Mouse (Mus musculus) thymus, postnatal 4 days (tissue): ENCODE results near the gene Pde4dip.

Experiments used
- DNase-seq: peaks from one replicate; pipeline ENCODE4 v3.0.0; 2021

Gene Pde4dip

GRCm38 (mm10) chr3:97842641-97843040 lies 45.9 kb downstream of the Pde4dip start:
- no peak for DNase-seq

- DNase-seq = no peak
Observed at GRCm38 (mm10) chr3:97840439-97840838, 48.1 kb downstream of the Pde4dip start.

DNA sequence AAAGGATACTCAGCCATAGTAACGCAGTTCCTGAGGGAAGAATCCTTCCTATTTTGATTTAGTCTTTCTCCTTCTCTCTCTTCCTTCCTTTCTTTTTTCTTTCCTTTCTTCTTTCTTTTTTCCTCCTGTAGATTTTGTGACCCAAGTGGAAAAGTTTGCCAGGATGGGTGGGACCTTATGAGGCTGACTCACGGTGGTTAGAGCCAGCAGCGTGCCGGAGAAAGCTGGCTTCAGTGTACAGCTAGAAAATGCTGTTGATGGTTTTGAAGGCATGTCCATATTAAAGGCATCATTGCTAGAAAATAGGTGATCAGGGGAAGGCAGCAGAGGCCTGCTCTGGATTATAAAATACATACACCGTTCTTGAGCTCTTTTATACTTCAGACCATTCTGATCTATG lies 52.6 kb downstream of the Pde4dip start:
- no peak for DNase-seq

GRCm38 (mm10) chr3:97834625-97835024 lies 53.9 kb downstream of the Pde4dip start:
- DNase-seq = no peak

DNA sequence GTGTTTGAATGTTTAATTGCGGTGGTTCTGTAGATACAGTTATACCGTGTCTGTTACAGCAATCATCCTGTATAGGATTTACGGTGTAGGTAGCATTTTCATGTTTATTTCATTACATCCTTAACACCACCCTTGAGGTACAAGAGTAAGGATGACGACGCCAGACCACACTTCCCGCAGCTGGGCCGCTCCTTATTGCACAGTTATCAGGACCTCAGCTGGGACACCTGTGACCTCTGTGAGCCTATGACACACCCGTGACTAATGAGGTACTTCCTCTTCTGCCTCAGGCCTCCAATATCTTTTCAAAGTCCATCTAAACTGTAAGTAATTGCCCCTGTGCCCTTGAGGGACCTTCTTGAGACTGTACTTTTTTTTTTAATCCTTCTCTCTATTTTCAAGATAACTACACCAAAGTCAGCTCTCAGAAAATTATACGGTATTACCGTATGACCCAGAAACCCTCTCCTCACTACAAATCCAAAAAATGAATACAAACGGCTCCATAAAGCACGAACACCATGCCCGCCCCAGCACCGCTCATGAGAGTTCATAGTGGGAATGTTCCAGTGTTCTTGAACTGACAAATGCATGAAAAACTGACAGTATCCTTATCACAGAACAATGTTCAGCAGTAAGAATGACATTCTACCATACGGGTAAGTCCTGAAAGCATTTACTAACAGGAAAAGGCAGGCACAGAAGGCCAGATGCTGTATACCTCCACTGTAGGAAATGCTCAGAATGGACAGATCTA lies 56.8 kb downstream of the Pde4dip start:
- DNase-seq = no peak

- no peak for DNase-seq
Observed at GRCm38 (mm10) chr3:97830622-97831021, 57.9 kb downstream of the Pde4dip start.

DNA sequence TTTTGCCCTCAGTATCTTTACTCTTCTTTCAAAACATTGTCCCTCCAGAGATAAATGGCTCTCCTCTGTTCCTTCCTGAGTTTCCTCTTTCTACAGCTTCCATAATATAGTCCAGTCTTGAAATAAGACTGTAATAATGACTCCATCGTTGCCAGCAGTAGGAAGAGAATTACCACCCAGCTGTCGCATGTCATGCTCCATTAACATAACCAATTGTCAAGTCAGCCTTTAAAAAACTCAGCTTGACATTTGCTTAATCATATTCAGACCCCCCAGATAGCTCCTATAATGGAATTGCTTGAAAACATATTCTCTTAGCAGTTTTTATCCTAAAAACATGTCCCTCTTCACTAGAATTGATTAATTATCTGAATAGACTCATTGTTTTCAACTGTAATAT lies 58.4 kb downstream of the Pde4dip start:
- DNase-seq = no peak

DNA sequence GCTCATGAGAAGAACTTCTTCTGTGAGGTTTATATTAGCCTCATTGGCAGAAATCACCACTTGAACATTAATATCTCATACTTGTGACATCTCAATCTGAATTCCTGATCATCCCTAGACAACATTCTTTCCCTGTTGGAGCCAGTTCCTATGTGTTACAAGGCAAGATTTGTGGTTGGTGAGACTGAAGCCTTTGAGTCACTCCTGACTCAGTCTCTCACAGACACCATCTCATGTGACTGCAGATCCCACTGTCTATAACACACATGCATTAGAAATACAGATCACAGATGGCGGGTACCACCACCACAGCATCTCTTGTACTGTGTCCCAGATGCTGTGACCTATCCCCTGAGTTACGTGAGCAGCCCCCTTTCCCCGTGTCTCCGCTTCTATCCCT lies 60.2 kb downstream of the Pde4dip start:
- no peak for DNase-seq

DNA sequence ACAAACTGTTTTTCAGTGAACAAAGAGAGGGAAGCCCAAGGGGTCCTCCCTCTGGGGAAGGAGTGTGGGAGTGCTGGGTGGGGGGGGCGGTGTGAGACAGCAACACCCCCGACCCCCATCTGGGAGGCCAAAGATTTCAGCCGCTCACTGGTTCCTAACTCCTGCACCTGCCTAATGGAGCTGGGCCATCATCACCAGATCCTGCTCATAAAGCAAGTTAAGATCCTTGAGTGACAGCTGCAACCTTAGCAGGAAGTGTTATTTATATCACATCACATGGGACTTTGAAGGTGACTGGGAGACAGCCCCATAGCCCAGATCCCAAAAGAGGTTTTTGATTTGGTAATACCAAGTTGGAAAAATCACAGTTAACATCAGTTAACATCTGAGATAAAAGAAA lies 63.3 kb downstream of the Pde4dip start:
- DNase-seq = no peak

GRCm38 (mm10) chr3:97824744-97825143 lies 63.8 kb downstream of the Pde4dip start:
- no peak for DNase-seq

GRCm38 (mm10) chr3:97824011-97824711 lies 64.3 kb downstream of the Pde4dip start:
- peak; percentile 15 for DNase-seq

- no peak for DNase-seq
Observed at GRCm38 (mm10) chr3:97823438-97823837, 65.1 kb downstream of the Pde4dip start.

- no peak for DNase-seq
Observed at GRCm38 (mm10) chr3:97819050-97819449, 69.5 kb downstream of the Pde4dip start.

GRCm38 (mm10) chr3:97818383-97818982 lies 70.0 kb downstream of the Pde4dip start:
- no peak for DNase-seq

DNA sequence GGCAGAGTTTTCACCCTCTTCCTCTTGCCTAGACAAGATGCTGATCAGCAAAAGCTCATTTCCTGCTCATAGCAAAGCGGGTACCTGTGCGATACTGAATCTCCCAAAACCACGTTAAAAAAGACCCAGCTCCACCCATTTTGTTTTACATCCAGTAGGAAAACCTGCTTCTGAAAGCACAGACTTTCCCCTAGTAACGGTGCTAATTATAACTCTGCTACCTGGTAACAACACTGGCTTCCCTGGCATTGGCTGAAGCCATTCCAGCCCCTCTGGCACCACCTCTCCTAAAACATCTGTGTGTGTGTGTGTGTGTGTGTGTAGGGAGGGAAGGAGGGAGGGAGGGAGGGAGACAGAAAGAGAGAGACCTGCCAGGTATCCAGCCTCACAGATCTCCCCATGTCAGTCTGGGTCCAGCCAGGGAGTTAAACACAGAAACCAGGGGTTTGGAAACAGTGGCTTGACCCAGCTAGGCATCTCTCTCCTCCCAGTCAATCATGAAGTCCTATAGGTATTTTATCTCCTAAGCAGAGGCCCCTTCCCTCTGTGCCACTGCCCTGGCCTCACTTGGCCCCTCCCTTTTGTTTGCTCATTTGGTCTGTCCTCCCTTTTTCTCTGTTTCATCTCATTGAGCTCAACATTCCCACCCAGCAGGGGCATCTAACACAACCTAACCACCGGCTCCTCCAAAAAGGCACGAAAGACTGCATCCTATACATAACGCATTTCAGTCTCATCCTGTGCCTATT lies 76.7 kb downstream of the Pde4dip start:
- DNase-seq = no peak

- no peak for DNase-seq
Observed at GRCm38 (mm10) chr3:97811158-97811557, 77.3 kb downstream of the Pde4dip start.

DNA sequence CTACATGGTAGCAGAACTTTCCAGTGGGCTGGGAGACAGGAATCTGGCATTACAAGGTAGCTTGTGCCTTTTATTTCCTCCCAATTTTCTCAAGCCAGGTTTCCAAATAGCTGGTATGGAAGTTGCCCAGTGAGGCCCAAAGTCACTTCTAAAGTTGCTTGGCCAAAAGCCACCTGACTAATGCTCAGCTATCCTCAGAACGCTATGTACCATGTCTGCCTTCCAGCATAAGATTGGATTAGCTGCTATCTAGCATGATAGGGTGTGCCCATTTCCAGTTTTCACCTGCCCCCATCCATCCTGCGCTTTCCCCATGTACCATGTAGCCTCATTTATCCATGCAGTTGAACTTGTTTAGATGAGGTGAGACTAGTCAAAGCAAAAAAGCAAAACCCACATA lies 78.2 kb downstream of the Pde4dip start:
- DNase-seq = no peak

DNA sequence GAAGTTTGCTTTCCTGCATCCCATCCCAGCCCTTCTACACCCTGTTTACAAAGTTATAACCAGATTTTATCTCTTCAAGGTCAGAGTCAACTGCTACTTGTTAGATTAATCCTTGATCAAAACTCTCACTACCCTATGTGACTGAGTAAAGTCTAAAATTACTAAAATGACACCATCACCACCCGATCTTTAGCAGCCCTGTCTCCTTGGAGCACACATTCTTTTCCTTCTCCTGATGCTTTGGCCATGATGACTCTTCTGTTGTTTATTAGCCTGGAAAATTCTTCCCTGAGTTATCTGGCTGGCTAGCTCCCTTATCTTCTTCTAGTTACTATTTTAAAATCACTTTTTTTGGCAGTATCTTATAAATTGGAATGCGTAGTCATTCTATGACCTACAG lies 82.9 kb downstream of the Pde4dip start:
- no peak for DNase-seq

- no peak for DNase-seq
Observed at GRCm38 (mm10) chr3:97803675-97804074, 84.8 kb downstream of the Pde4dip start.

GRCm38 (mm10) chr3:97802927-97803326 lies 85.6 kb downstream of the Pde4dip start:
- no peak for DNase-seq

- DNase-seq = no peak
Observed at GRCm38 (mm10) chr3:97802297-97802696, 86.2 kb downstream of the Pde4dip start.

GRCm38 (mm10) chr3:97801178-97801699 lies 87.3 kb downstream of the Pde4dip start:
- no peak for DNase-seq

DNA sequence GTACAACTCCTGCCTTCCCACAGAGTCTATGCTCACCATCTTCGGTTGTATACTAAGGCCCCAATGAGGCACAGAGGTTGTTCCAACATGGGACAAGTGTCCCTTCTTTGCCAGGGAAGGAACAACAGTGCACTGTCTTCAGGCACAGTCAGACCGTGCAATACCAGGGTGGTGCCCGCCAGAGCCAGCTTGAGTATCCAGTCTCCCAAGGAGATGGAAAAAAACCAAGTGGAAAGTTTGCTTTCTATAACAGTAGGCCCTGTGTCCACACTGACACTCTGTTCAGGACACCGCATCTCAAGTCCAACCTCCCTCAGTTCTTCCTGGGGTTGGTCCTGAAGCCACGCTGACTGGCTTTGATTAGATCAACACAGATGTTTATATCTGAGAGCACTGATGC lies 87.8 kb downstream of the Pde4dip start:
- no peak for DNase-seq
